Mouse (Mus musculus): ENCODE measurements at regions not wholly inside any gene's neighbourhood (a gene's known extent, or its start where the extent isn't known, plus 50 kb on each side); places are given as distances from the start of the nearest gene placed in this dataset.

GRCm38 (mm10) chr1:185117711-185118110, 86.2 kb upstream of the Rab3gap2 start:
- WGBS, result 51% methylated on average over 5 of the region's 5 CpGs
- H3K27ac ChIP-seq, result no peak overlapping the region
- H3K9ac ChIP-seq, result no peak overlapping the region
- H3K9me3 ChIP-seq (ENCODE audit: control insufficient read depth, low read length), result no peaks in the 10 kb centered on the region
- ATAC-seq (ENCODE audit: low FRiP score), result no peak
- no peak for DNase-seq (ENCODE audit: low spot score)
- no peaks in the 10 kb centered on the region for H3K36me3 ChIP-seq (replicated peaks; ENCODE audit: control insufficient read depth, insufficient read depth)
- no peak overlapping the region for H3K4me3 ChIP-seq (replicated peaks; ENCODE audit: low read length)
- H3K27me3 ChIP-seq (ENCODE audit: control insufficient read depth, insufficient read depth, low read length), result no peaks in the 10 kb centered on the region
- no peak overlapping the region for H3K4me2 ChIP-seq (replicated peaks)
- no peaks in the 10 kb centered on the region for H3K4me1 ChIP-seq (replicated peaks; ENCODE audit: control insufficient read depth, insufficient read depth, low read length)

- ATAC-seq (ENCODE audit: low FRiP score) (no peak), DNase-seq (ENCODE audit: low spot score) (no peak)
- H3K36me3 ChIP-seq (replicated peaks; ENCODE audit: control insufficient read depth, insufficient read depth), result no peaks in the 10 kb centered on the region
- no peaks in the 10 kb centered on the region for H3K27me3 ChIP-seq (ENCODE audit: control insufficient read depth, insufficient read depth, low read length)
- no peaks in the 10 kb centered on the region for H3K4me1 ChIP-seq (replicated peaks; ENCODE audit: control insufficient read depth, insufficient read depth, low read length)
- no peak overlapping the region for H3K4me2 ChIP-seq (replicated peaks)
- no peak overlapping the region for H3K9ac ChIP-seq
- H3K27ac ChIP-seq, result no peak overlapping the region
- 84% methylated on average over 6 of the region's 6 CpGs for WGBS
- H3K4me3 ChIP-seq (replicated peaks; ENCODE audit: low read length), result no peak overlapping the region
- no peaks in the 10 kb centered on the region for H3K9me3 ChIP-seq (ENCODE audit: control insufficient read depth, low read length)
Observed at GRCm38 (mm10) chr1:185113687-185114086, 90.2 kb upstream of the Rab3gap2 start.

- ATAC-seq (ENCODE audit: low FRiP score), result no peak
- no peak for DNase-seq (ENCODE audit: low spot score)
- Histone ChIP-seq H3K4me3 (replicated peaks; ENCODE audit: low read length) (no peak overlapping the region), H3K27me3 (ENCODE audit: control insufficient read depth, insufficient read depth, low read length) (no peaks in the 10 kb centered on the region), H3K9me3 (ENCODE audit: control insufficient read depth, low read length) (no peaks in the 10 kb centered on the region), H3K36me3 (replicated peaks; ENCODE audit: control insufficient read depth, insufficient read depth) (no peaks in the 10 kb centered on the region), H3K27ac (no peak overlapping the region), H3K4me2 (replicated peaks) (no peak overlapping the region), H3K4me1 (replicated peaks; ENCODE audit: control insufficient read depth, insufficient read depth, low read length) (no peaks in the 10 kb centered on the region), H3K9ac (no peak overlapping the region)
- 81% methylated on average over 4 of the region's 4 CpGs for WGBS
Observed at GRCm38 (mm10) chr1:185112017-185112399, 91.9 kb upstream of the Rab3gap2 start.

GRCm38 (mm10) chr1:185111347-185112016, 92.4 kb upstream of the Rab3gap2 start:
- Histone ChIP-seq H3K4me3 (replicated peaks; ENCODE audit: low read length) (no peak overlapping the region), H3K27me3 (ENCODE audit: control insufficient read depth, insufficient read depth, low read length) (no peaks in the 10 kb centered on the region), H3K36me3 (replicated peaks; ENCODE audit: control insufficient read depth, insufficient read depth) (no peaks in the 10 kb centered on the region), H3K27ac (no peak overlapping the region), H3K9ac (no peak overlapping the region), H3K9me3 (ENCODE audit: control insufficient read depth, low read length) (no peaks in the 10 kb centered on the region), H3K4me2 (replicated peaks) (no peak overlapping the region), H3K4me1 (replicated peaks; ENCODE audit: control insufficient read depth, insufficient read depth, low read length) (no peaks in the 10 kb centered on the region)
- WGBS, result 80% methylated on average over 10 of the region's 10 CpGs
- no peak for ATAC-seq (ENCODE audit: low FRiP score)
- DNase-seq (ENCODE audit: low spot score), result no peak

GRCm38 (mm10) chr1:185104945-185105884, 98.7 kb upstream of the Rab3gap2 start:
- WGBS, result 31% methylated on average over 7 of the region's 7 CpGs
- H3K4me2 ChIP-seq (replicated peaks), result no peak overlapping the region

GRCm38 (mm10) chr1:185103803-185104202, 100.1 kb upstream of the Rab3gap2 start:
- WGBS, result 92% methylated on average over 4 of the region's 4 CpGs
- Histone ChIP-seq H3K4me2 (replicated peaks) (no peak overlapping the region), H3K4me1 (replicated peaks; ENCODE audit: control insufficient read depth, insufficient read depth, low read length) (0 out of 2 replicates have a peak, but pooled peaks cover 2% of the 10 kb centered on the region), H3K9ac (no peak overlapping the region), H3K9me3 (ENCODE audit: control insufficient read depth, low read length) (no peaks in the 10 kb centered on the region), H3K27ac (no peak overlapping the region), H3K4me3 (replicated peaks; ENCODE audit: low read length) (no peak overlapping the region), H3K36me3 (replicated peaks; ENCODE audit: control insufficient read depth, insufficient read depth) (no peaks in the 10 kb centered on the region), H3K27me3 (ENCODE audit: control insufficient read depth, insufficient read depth, low read length) (no peaks in the 10 kb centered on the region)
- ATAC-seq (ENCODE audit: low FRiP score), result no peak
- DNase-seq (ENCODE audit: low spot score), result no peak

More at GRCm38 (mm10) chr1:185104945-185105884, 98.7 kb upstream of the Rab3gap2 start:
- no peaks in the 10 kb centered on the region for H3K36me3 ChIP-seq (replicated peaks; ENCODE audit: control insufficient read depth, insufficient read depth)
- H3K4me3 ChIP-seq (replicated peaks; ENCODE audit: low read length), result no peak overlapping the region
- H3K9ac ChIP-seq, result no peak overlapping the region
- ATAC-seq (ENCODE audit: low FRiP score) (no peak), DNase-seq (ENCODE audit: low spot score) (no peak)
- no peaks in the 10 kb centered on the region for H3K4me1 ChIP-seq (replicated peaks; ENCODE audit: control insufficient read depth, insufficient read depth, low read length)
- H3K9me3 ChIP-seq (ENCODE audit: control insufficient read depth, low read length), result no peaks in the 10 kb centered on the region
- no peaks in the 10 kb centered on the region for H3K27me3 ChIP-seq (ENCODE audit: control insufficient read depth, insufficient read depth, low read length)
- H3K27ac ChIP-seq, result no peak overlapping the region

- Histone ChIP-seq H3K4me3 (replicated peaks; ENCODE audit: low read length) (no peak overlapping the region), H3K27me3 (ENCODE audit: control insufficient read depth, insufficient read depth, low read length) (no peaks in the 10 kb centered on the region), H3K4me2 (replicated peaks) (peak overlapping the region; percentile 19; the same call in 1 of the 2 replicates), H3K36me3 (replicated peaks; ENCODE audit: control insufficient read depth, insufficient read depth) (no peaks in the 10 kb centered on the region), H3K4me1 (replicated peaks; ENCODE audit: control insufficient read depth, insufficient read depth, low read length) (0 out of 2 replicates have a peak, but pooled peaks cover 7% of the 10 kb centered on the region), H3K9ac (no peak overlapping the region), H3K9me3 (ENCODE audit: control insufficient read depth, low read length) (no peaks in the 10 kb centered on the region), H3K27ac (peak overlapping the region; percentile 32; the same call in 1 of the 2 replicates)
- ATAC-seq (ENCODE audit: low FRiP score) (no peak), DNase-seq (ENCODE audit: low spot score) (peak; percentile 27)
- 8% methylated on average over 18 of the region's 18 CpGs for WGBS
Observed at GRCm38 (mm10) chr1:185098975-185099958, 99.9 kb upstream of the Mark1 start.

- H3K9me3 ChIP-seq (ENCODE audit: control insufficient read depth, low read length), result no peaks in the 10 kb centered on the region
- H3K9ac ChIP-seq, result no peak overlapping the region
- WGBS, result 7% methylated on average over 17 of the region's 17 CpGs
- H3K4me3 ChIP-seq (replicated peaks; ENCODE audit: low read length), result no peak overlapping the region
- DNase-seq (ENCODE audit: low spot score), result no peak
- no peaks in the 10 kb centered on the region for H3K27me3 ChIP-seq (ENCODE audit: control insufficient read depth, insufficient read depth, low read length)
- H3K27ac ChIP-seq, result 0 out of 2 replicates have a peak overlapping the region, but pooled peaks have one; percentile 32
- H3K4me2 ChIP-seq (replicated peaks), result peak overlapping the region; percentile 19; the same call in 1 of the 2 replicates
- no peak for ATAC-seq (ENCODE audit: low FRiP score)
- H3K4me1 ChIP-seq (replicated peaks; ENCODE audit: control insufficient read depth, insufficient read depth, low read length), result 0 out of 2 replicates have a peak, but pooled peaks cover 7% of the 10 kb centered on the region
- no peaks in the 10 kb centered on the region for H3K36me3 ChIP-seq (replicated peaks; ENCODE audit: control insufficient read depth, insufficient read depth)
Observed at GRCm38 (mm10) chr1:185098195-185098974, 99.0 kb upstream of the Mark1 start.
